Mouse (Mus musculus): ENCODE measurements at regions not wholly inside any gene's neighbourhood (a gene's known extent, or its start where the extent isn't known, plus 50 kb on each side); places are given as distances from the start of the nearest gene placed in this dataset.

- no peak for TF ChIP-seq CTCF (IDR thresholded peaks at IDR 0.05; ENCODE audit: borderline replicate concordance, extremely low read depth, insufficient read depth, insufficient read length)
- no peak for TF ChIP-seq POLR2A (IDR thresholded peaks at IDR 0.05; ENCODE audit: borderline replicate concordance, extremely low read depth, insufficient read depth, insufficient read length, poor library complexity, severe bottlenecking)
Measured at GRCm38 (mm10) chr3:7229769-7230168, 609.5 kb upstream of the 1700008P02Rik start.
